Mouse (Mus musculus): ENCODE results near the gene Imp3. TPM values are rescaled to one million over a fixed set of nuclear protein-coding genes. Genes with fewer than 3 reads are reported as not detected.

The Imp3 gene
- total and polyA plus RNA-seq, 3 experiments, result 42.1 to 67.1 (median 61.8) TPM

DNA sequence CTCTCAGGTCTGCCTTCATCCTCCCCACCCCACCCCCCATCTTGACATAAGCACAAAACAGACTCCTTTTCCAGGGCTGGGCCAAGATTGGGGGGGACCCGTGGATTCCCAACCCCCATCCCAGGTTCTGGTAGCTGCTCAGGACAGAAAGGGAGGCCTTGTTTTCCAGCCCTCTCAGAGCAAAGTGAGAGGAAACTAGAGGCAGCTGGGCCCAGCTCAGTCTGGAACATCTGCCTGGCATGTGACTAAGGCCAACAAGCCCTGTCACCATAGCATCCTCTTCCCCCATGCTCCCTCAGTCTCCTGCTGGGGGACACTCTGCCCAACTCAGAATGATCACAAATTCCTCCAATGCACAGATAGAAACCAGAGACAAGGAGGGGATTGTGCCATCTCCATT, 22.2 kb upstream of the Imp3 start:
- Histone ChIP-seq H3K4me1 (ENCODE audit: insufficient read depth, low read depth, low read length) (peaks cover under 1% of the 10 kb centered on the region; the same call in 1 of the 2 replicates), H3K27me3 (ENCODE audit: insufficient read depth, low read length) (peaks cover 44% of the 10 kb centered on the region), H3K36me3 (replicated peaks) (peaks cover 8% of the 10 kb centered on the region), H3K9me3 (replicated peaks) (no peaks in the 10 kb centered on the region), H3K4me3 (ENCODE audit: low read depth, low read length) (no peak overlapping the region)
- TF ChIP-seq TAL1 (conservative IDR thresholded peaks at IDR 0.05; ENCODE audit: low read depth, low read length), result no peak
- TF ChIP-seq GATA2 (IDR thresholded peaks at IDR 0.05; ENCODE audit: borderline replicate concordance, low read depth, low read length), result no peak
- no peak for TF ChIP-seq POLR2AphosphoS5 (IDR thresholded peaks at IDR 0.05; ENCODE audit: insufficient replicate concordance, low read depth, low read length)
- no peak for TF ChIP-seq GATA1 (IDR thresholded peaks at IDR 0.05; ENCODE audit: borderline replicate concordance, low read length)
- no peak for TF ChIP-seq CTCF (IDR thresholded peaks at IDR 0.05; ENCODE audit: low read depth, low read length)
- ATAC-seq (ENCODE audit: extremely low read depth, insufficient number of reproducible peaks, low FRiP score, poor library complexity, severe bottlenecking) (no peak), DNase-seq (ENCODE audit: low spot score) (no peak)

DNA sequence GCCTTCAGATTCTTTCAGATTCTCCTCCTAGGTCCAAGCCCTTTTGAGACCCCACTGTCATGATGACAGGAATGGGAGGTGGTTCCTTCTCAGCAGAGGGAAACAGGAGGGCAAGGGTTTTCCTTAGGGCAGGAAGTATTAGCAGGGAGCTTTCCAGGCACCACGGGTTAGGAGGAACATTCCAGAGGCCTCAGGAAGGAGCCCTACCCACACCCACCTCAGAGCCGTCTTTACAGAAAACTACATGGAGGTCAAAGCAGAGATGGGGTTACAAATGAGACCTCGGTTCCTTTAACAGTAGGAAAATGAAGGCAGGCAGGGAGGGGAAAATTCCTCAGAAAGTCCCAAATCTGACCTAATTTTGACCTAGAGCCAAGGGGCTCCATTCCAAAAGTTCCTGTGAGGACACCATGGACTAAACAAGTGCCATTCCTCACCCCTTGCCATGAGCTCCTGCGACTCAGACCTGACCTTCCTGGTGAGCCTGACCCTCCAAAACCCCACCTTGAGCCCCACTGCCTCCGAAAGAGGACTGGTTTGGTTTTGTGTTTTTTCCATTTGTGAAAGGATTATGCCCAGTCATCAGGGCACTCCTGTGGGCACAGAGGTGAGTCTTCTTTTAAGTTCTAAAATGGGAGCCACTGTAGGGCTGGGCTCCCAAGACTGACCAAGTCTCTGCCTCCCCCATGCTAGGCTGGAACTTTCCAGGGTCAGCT, 21.4 kb upstream of the Imp3 start:
- no peak for ATAC-seq (ENCODE audit: extremely low read depth, insufficient number of reproducible peaks, low FRiP score, poor library complexity, severe bottlenecking)
- no peaks in the 10 kb centered on the region for H3K9me3 ChIP-seq (replicated peaks)
- no peak for DNase-seq (ENCODE audit: low spot score)
- peaks cover 2% of the 10 kb centered on the region; the same call in 1 of the 2 replicates for H3K4me1 ChIP-seq (ENCODE audit: insufficient read depth, low read depth, low read length)
- peaks cover 8% of the 10 kb centered on the region for H3K36me3 ChIP-seq (replicated peaks)
- no peak for TF ChIP-seq CTCF (IDR thresholded peaks at IDR 0.05; ENCODE audit: low read depth, low read length)
- TF ChIP-seq GATA2 (IDR thresholded peaks at IDR 0.05; ENCODE audit: borderline replicate concordance, low read depth, low read length), result no peak
- TF ChIP-seq GATA1 (IDR thresholded peaks at IDR 0.05; ENCODE audit: borderline replicate concordance, low read length), result no peak
- no peak for TF ChIP-seq POLR2AphosphoS5 (IDR thresholded peaks at IDR 0.05; ENCODE audit: insufficient replicate concordance, low read depth, low read length)
- no peak for TF ChIP-seq TAL1 (conservative IDR thresholded peaks at IDR 0.05; ENCODE audit: low read depth, low read length)
- peaks cover 40% of the 10 kb centered on the region for H3K27me3 ChIP-seq (ENCODE audit: insufficient read depth, low read length)
- H3K4me3 ChIP-seq (ENCODE audit: low read depth, low read length), result no peak overlapping the region

DNA sequence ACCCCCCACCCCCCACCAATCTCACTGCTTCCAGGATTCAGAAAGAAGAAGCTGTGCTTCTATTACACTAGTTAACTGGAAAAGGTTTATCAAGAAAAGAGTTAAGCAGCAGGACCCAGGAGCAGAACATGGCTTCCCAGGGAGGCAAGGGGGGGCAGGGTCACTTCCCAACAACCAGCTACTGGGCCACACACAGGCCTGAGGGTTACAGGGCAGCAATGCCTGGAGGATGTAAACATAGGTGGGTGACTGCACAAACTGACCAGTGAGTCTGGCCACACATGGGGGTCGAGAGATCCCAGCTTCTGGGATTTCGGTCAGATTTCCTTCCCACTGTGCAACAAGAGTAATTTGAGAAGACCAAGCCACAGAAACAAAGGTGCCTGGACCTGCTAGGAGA, 20.1 kb upstream of the Imp3 start:
- Histone ChIP-seq H3K36me3 (replicated peaks) (peaks cover 12% of the 10 kb centered on the region), H3K4me1 (ENCODE audit: insufficient read depth, low read depth, low read length) (peaks cover 2% of the 10 kb centered on the region; the same call in 1 of the 2 replicates), H3K9me3 (replicated peaks) (peaks cover 4% of the 10 kb centered on the region), H3K27me3 (ENCODE audit: insufficient read depth, low read length) (peaks cover 31% of the 10 kb centered on the region), H3K4me3 (ENCODE audit: low read depth, low read length) (no peak overlapping the region)
- DNase-seq (ENCODE audit: low spot score), result no peak
- TF ChIP-seq POLR2AphosphoS5 (IDR thresholded peaks at IDR 0.05; ENCODE audit: insufficient replicate concordance, low read depth, low read length) (no peak), CTCF (IDR thresholded peaks at IDR 0.05; ENCODE audit: low read depth, low read length) (no peak), GATA1 (IDR thresholded peaks at IDR 0.05; ENCODE audit: borderline replicate concordance, low read length) (no peak), TAL1 (conservative IDR thresholded peaks at IDR 0.05; ENCODE audit: low read depth, low read length) (no peak), GATA2 (IDR thresholded peaks at IDR 0.05; ENCODE audit: borderline replicate concordance, low read depth, low read length) (no peak)
- no peak for ATAC-seq (ENCODE audit: extremely low read depth, insufficient number of reproducible peaks, low FRiP score, poor library complexity, severe bottlenecking)

DNA sequence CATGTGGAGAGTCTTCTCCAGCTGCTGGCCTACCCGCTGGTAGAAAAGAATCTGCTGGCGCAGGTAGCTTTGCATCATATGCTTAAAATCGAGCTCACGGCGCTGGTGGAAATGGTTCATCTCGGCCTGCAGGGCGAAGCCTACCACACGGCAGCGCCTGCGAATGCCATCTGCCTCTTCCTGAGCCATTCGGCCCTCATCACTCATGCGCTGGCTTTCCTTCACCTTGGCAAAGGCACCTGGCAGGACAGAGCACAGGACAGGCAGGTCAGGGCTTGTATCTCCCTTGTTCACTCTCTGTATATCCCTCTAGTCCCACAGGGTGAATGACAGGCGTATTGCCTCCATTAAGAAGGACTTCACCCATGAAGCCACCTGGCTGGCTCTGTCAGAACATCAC, 18.8 kb upstream of the Imp3 start:
- Histone ChIP-seq H3K9me3 (replicated peaks) (peaks cover 4% of the 10 kb centered on the region), H3K4me1 (ENCODE audit: insufficient read depth, low read depth, low read length) (peaks cover 2% of the 10 kb centered on the region; the same call in 1 of the 2 replicates), H3K36me3 (replicated peaks) (peaks cover 14% of the 10 kb centered on the region), H3K27me3 (ENCODE audit: insufficient read depth, low read length) (peaks cover 19% of the 10 kb centered on the region), H3K4me3 (ENCODE audit: low read depth, low read length) (no peak overlapping the region)
- TF ChIP-seq CTCF (IDR thresholded peaks at IDR 0.05; ENCODE audit: low read depth, low read length) (no peak), TAL1 (conservative IDR thresholded peaks at IDR 0.05; ENCODE audit: low read depth, low read length) (no peak), GATA2 (IDR thresholded peaks at IDR 0.05; ENCODE audit: borderline replicate concordance, low read depth, low read length) (no peak)
- no peak for ATAC-seq (ENCODE audit: extremely low read depth, insufficient number of reproducible peaks, low FRiP score, poor library complexity, severe bottlenecking)
- no peak for DNase-seq (ENCODE audit: low spot score)

DNA sequence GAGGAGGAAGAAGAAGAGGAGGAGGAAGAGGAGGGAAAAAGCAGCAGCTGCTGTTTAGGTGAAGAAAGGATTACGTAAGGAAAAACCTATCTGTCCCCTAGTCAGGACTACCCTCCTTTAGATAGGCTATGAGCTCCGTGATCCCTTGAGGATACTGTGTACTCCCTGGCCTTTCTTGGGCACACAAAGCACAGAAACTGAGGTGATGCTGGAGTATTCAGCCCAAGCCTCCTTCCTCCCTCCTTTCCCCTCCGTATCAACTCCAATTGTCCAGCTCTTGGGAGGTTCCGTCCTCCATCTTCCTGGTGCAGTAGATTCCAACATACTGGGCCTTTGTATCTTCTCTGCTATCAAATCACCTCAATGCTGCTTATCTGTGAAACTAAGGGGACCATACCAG, 14.5 kb upstream of the Imp3 start:
- H3K9me3 ChIP-seq (replicated peaks), result peaks cover 4% of the 10 kb centered on the region
- TF ChIP-seq GATA1 (IDR thresholded peaks at IDR 0.05; ENCODE audit: borderline replicate concordance, low read length), result no peak
- TF ChIP-seq TAL1 (conservative IDR thresholded peaks at IDR 0.05; ENCODE audit: low read depth, low read length), result no peak
- no peak for TF ChIP-seq GATA2 (IDR thresholded peaks at IDR 0.05; ENCODE audit: borderline replicate concordance, low read depth, low read length)
- TF ChIP-seq CTCF (IDR thresholded peaks at IDR 0.05; ENCODE audit: low read depth, low read length), result no peak
- no peak for TF ChIP-seq POLR2AphosphoS5 (IDR thresholded peaks at IDR 0.05; ENCODE audit: insufficient replicate concordance, low read depth, low read length)
- peaks cover 11% of the 10 kb centered on the region; the same call in 1 of the 2 replicates for H3K27me3 ChIP-seq (ENCODE audit: insufficient read depth, low read length)
- H3K4me1 ChIP-seq (ENCODE audit: insufficient read depth, low read depth, low read length), result peaks cover 22% of the 10 kb centered on the region
- DNase-seq (ENCODE audit: low spot score) (no peak), ATAC-seq (ENCODE audit: extremely low read depth, insufficient number of reproducible peaks, low FRiP score, poor library complexity, severe bottlenecking) (no peak)
- no peak overlapping the region for H3K4me3 ChIP-seq (ENCODE audit: low read depth, low read length)
- H3K36me3 ChIP-seq (replicated peaks), result peaks cover 26% of the 10 kb centered on the region

DNA sequence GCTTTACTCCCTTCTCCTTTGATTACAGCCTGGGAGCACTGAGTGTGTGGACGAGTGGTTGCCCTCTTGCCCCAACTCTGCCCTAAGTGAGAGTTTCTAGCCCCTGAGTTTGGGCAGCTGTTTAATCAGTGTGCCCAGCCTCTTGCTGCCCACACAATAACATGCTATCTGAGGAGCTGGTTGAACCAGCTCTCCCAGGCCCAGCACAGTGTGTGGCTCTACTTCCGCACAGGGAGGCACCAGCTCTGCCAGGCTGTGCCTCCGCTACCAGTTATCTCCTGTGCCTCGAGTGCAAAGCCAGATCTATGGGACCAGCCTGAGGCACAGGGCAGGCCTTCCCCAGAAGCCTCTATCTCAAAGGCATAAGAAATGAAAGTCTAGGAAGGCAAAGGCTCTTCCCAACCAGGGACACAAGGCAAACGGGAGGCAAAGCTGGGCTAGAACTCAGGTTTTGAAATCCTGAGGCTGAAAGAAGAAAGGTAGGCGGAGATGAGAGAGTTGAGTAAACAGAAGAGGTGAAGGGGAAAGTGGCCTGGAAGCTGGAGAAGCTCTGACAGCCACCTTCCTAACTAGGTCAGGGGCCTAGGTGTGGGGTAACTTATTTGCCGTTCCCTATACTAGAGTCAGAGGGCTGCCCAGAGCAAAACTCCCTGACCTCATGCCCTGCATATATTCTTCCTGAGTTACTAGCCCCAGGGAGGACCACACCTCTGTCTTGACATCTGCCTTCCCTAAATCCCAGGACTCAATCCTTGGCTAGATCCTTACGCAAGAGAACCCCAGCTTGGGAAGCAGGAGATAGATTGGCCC, 13.2 kb upstream of the Imp3 start:
- H3K4me1 ChIP-seq (ENCODE audit: insufficient read depth, low read depth, low read length), result peaks cover 31% of the 10 kb centered on the region
- peaks cover 21% of the 10 kb centered on the region for H3K36me3 ChIP-seq (replicated peaks)

More for the DNA sequence above, 13.2 kb upstream of the Imp3 start:
- TF ChIP-seq GATA1 (IDR thresholded peaks at IDR 0.05; ENCODE audit: borderline replicate concordance, low read length) (no peak), CTCF (IDR thresholded peaks at IDR 0.05; ENCODE audit: low read depth, low read length) (no peak), POLR2AphosphoS5 (IDR thresholded peaks at IDR 0.05; ENCODE audit: insufficient replicate concordance, low read depth, low read length) (no peak), TAL1 (conservative IDR thresholded peaks at IDR 0.05; ENCODE audit: low read depth, low read length) (no peak), GATA2 (IDR thresholded peaks at IDR 0.05; ENCODE audit: borderline replicate concordance, low read depth, low read length) (no peak)
- Histone ChIP-seq H3K9me3 (replicated peaks) (peaks cover 4% of the 10 kb centered on the region), H3K27me3 (ENCODE audit: insufficient read depth, low read length) (peaks cover 9% of the 10 kb centered on the region), H3K4me3 (ENCODE audit: low read depth, low read length) (no peak overlapping the region)
- ATAC-seq (ENCODE audit: extremely low read depth, insufficient number of reproducible peaks, low FRiP score, poor library complexity, severe bottlenecking) (no peak), DNase-seq (ENCODE audit: low spot score) (no peak)

All from G1E (cell line).